10 mouse cellular contexts compared by ENCODE assay signal in the genomic region with DNA sequence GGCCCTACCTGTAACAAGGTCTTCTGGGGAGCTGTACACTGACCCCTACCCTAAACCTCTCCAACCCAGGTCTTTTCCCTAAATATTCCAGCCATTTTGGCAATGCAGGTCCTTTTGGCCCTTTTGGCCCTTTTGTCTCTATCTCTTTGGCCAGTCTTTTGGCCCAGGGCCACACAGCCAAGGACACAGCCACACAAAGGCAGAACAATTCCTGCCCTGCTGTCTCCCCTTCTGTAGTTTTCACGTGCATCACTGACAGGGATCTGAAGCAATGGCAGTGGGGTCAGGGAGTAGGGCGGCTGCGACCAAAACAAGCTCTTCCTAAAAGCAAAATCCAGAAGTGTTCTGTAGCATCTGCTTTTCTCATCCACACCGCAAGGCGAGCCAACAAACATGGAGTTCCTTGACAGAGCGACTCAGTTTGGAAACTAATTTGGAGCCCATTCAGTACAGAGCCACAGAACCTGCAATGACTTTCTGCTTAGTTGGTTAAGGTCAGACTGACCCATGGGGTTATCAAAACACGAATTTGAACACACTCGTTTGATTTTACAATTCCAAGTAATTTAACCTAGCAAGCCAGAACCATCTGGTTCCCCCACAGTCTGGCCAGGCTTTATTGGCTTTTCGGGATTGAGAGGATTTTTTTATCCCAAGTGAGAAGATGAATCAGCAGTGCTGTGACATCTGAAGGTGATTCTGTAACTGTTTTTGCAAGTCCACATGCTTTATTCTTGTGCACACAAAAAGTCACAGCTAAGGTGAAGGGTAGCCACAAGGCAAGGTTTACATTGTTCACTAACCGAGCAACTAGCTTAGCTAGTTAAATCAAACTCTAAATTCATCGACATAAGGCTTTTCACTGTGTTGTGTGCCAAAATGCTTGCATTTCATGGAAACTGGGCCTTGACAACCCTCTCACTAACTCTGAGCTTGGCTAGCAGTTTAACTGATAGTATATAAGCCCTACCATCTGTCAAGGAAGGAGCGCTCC. TPM values are rescaled to one million over a fixed set of nuclear protein-coding genes. Genes with fewer than 3 reads are reported as not detected.
DNase-seq lines count a peak whose midpoint lies in the region; ATAC-seq lines count a peak whose summit lies in the region.
"Had no signal": no experiment of that assay in that cellular context is flagged by ENCODE, and none has a peak within 500 bp of the region (broad histone marks: within the 10 kb centered on the region; RNA-seq: fewer than 3 reads in every experiment).

No protein-coding gene starts in this region.

- no peak overlapping the region for H3K27ac ChIP-seq in midbrain, embryonic 11.5 days (ENCODE audit: low read depth, low read length)
- no peak overlapping the region for H3K27ac ChIP-seq in midbrain, embryonic 14.5 days (replicated peaks; ENCODE audit: low read depth, low read length)
- H3K27ac ChIP-seq: neural tube, embryonic 13.5 days had no signal

- no peaks in the 10 kb centered on the region for H3K4me1 ChIP-seq in midbrain, embryonic 11.5 days (ENCODE audit: control insufficient read depth, insufficient read depth, low read length)
- H3K4me1 ChIP-seq in midbrain, embryonic 14.5 days (ENCODE audit: control insufficient read depth, insufficient read depth, low read length): no peaks in the 10 kb centered on the region
- H3K4me1 ChIP-seq: neural tube, embryonic 13.5 days had no signal

- no peaks in the 10 kb centered on the region for H3K9me3 ChIP-seq in midbrain, embryonic 11.5 days (ENCODE audit: control insufficient read depth, low read length)
- no peaks in the 10 kb centered on the region for H3K9me3 ChIP-seq in midbrain, embryonic 14.5 days (ENCODE audit: control insufficient read depth, low read length)
- H3K9me3 ChIP-seq: neural tube, embryonic 13.5 days had no signal

- H3K36me3 ChIP-seq in midbrain, embryonic 11.5 days (ENCODE audit: control insufficient read depth, insufficient read depth, low read length): no peaks in the 10 kb centered on the region
- no peaks in the 10 kb centered on the region for H3K36me3 ChIP-seq in midbrain, embryonic 14.5 days (ENCODE audit: control insufficient read depth, insufficient read depth, low read length)
- H3K36me3 ChIP-seq: neural tube, embryonic 13.5 days had no signal

- DNase-seq in midbrain, embryonic 11.5 days (ENCODE audit: low spot score, missing footprints): peak; percentile 74
- no peak for DNase-seq in midbrain, embryonic 14.5 days
- peak; percentile 36 to 54 for DNase-seq in cerebellum, postnatal 25 days
- DNase-seq in layer of hippocampus, adult 8-10 months (ENCODE audit: low spot score in 2 of 2): peak; percentile 17 to 25
- peak; percentile 40 for DNase-seq in right cerebral cortex, postnatal 25 days
- DNase-seq in thymus, postnatal 36 days: no peak
- no peak for DNase-seq in lung, adult 18-20 months

- ATAC-seq in midbrain, embryonic 11.5 days (ENCODE audit: low FRiP score): no peak
- no peak for ATAC-seq in midbrain, embryonic 14.5 days (ENCODE audit: low FRiP score, low TSS enrichment)
- ATAC-seq in activated CD4-positive, CD25-positive, alpha-beta regulatory T cell, adult 4 months: no peak

- no peak overlapping the region for H3K4me2 ChIP-seq in midbrain, embryonic 11.5 days
- no peak overlapping the region for H3K4me2 ChIP-seq in midbrain, embryonic 14.5 days (ENCODE audit: low read length)
- H3K4me2 ChIP-seq: neural tube, embryonic 13.5 days had no signal

- no peak overlapping the region for H3K9ac ChIP-seq in midbrain, embryonic 11.5 days (ENCODE audit: low read length)
- no peak overlapping the region for H3K9ac ChIP-seq in midbrain, embryonic 14.5 days (replicated peaks; ENCODE audit: low read length)
- H3K9ac ChIP-seq: neural tube, embryonic 13.5 days had no signal

- H3K27me3 ChIP-seq in midbrain, embryonic 11.5 days (ENCODE audit: control insufficient read depth, insufficient read depth, low read length): no peaks in the 10 kb centered on the region
- H3K27me3 ChIP-seq in midbrain, embryonic 14.5 days (ENCODE audit: control insufficient read depth, insufficient read depth, low read length): no peaks in the 10 kb centered on the region
- H3K27me3 ChIP-seq: neural tube, embryonic 13.5 days had no signal

- H3K4me3 ChIP-seq in midbrain, embryonic 11.5 days (ENCODE audit: low read depth, low read length): no peak overlapping the region
- no peak overlapping the region for H3K4me3 ChIP-seq in midbrain, embryonic 14.5 days (replicated peaks; ENCODE audit: low read depth, low read length)
- H3K4me3 ChIP-seq: erythroblast, embryonic 14.5 days; neural tube, embryonic 13.5 days had no signal

- 80% methylated on average over 12 of the region's 12 CpGs for WGBS in midbrain, embryonic 11.5 days
- 80% methylated on average over 12 of the region's 12 CpGs for WGBS in midbrain, embryonic 14.5 days

RNA-seq across cellular contexts. Expression of a gene that starts 36.8 kb away (rescaled TPM):
- 0.08 and 0.30 TPM in 2 replicates for polyA plus RNA-seq in midbrain, embryonic 11.5 days (2014; fragmentation: Nextera tagmentation; extraction: Ambion mirVana)
- 0.09 and 0.47 TPM in 2 replicates for polyA plus RNA-seq in midbrain, embryonic 14.5 days (2014; fragmentation: Nextera tagmentation; extraction: Ambion mirVana)
- total RNA-seq in layer of hippocampus, adult 8-10 months (2022): under 1 TPM in 3 of 4 experiments, not detected in 1; 0.19 to 0.52 (median 0.47) TPM
- not detected for polyA plus RNA-seq in activated CD4-positive, CD25-positive, alpha-beta regulatory T cell, adult 4 months (2017; shearing (Covaris generic))
- polyA plus RNA-seq: erythroblast, embryonic 14.5 days had no signal

RNA-seq across cellular contexts. Expression of a gene that starts 37.0 kb away (rescaled TPM):
- 93.1 and 98.3 TPM in 2 replicates for polyA plus RNA-seq in midbrain, embryonic 11.5 days (2014; fragmentation: Nextera tagmentation; extraction: Ambion mirVana)
- polyA plus RNA-seq in midbrain, embryonic 14.5 days (2014; fragmentation: Nextera tagmentation; extraction: Ambion mirVana): 73.7 and 85.6 TPM in 2 replicates
- total RNA-seq in layer of hippocampus, adult 8-10 months (2022): 10 to 100 TPM; 18.8 to 21.6 (median 21.4) TPM
- 10 to 100 TPM; 32.4 to 36.9 TPM for polyA plus RNA-seq in activated CD4-positive, CD25-positive, alpha-beta regulatory T cell, adult 4 months (2017; shearing (Covaris generic))

Comparison
In these comparisons a context has a peak if more than half of its experiments do, and no peak if none do; other contexts are left out.
1. DNase-seq: peak in midbrain, embryonic 11.5 days (single experiment), cerebellum, postnatal 25 days (2 of 2), layer of hippocampus, adult 8-10 months (2 of 2) and right cerebral cortex, postnatal 25 days (single experiment); none in midbrain, embryonic 14.5 days (single experiment), thymus, postnatal 36 days (0 of 2) and lung, adult 18-20 months (0 of 2).